ENCODE assay signal across 19 mouse cellular contexts in genomic region chr11:50638868-50639220, GRCm38 (mm10). TPM values are rescaled to one million over a fixed set of nuclear protein-coding genes. Genes with fewer than 3 reads are reported as not detected.
"Had no signal": no experiment of that assay in that cellular context is flagged by ENCODE, and none has a peak within 500 bp of the region (broad histone marks: within the 10 kb centered on the region; RNA-seq: fewer than 3 reads in every experiment).

No protein-coding gene starts in this region.

- DNase-seq: lung, embryonic 14.5 days; lung, postnatal 10 days; lung, postnatal 4 days; midbrain, embryonic 14.5 days; retina, postnatal 1 day; right cerebral cortex, adult 18-20 months; right cerebral cortex, postnatal 25 days; right cerebral cortex, postnatal 4 days; spleen, adult 18-20 months; thymus, adult 18-20 months; thymus, postnatal 14 days; thymus, postnatal 36 days had no signal

- H3K4me3 ChIP-seq: midbrain, embryonic 10.5 days; midbrain, embryonic 12.5 days; myocyte; neural tube, embryonic 13.5 days; neural tube, embryonic 15.5 days had no signal

- H3K4me2 ChIP-seq: lung, embryonic 14.5 days; midbrain, embryonic 12.5 days; neural tube, embryonic 13.5 days; neural tube, embryonic 15.5 days had no signal

- H3K4me1 ChIP-seq: midbrain, embryonic 10.5 days; midbrain, embryonic 12.5 days; neural tube, embryonic 13.5 days; neural tube, embryonic 15.5 days had no signal

- H3K9me3 ChIP-seq: midbrain, embryonic 10.5 days; midbrain, embryonic 12.5 days; neural tube, embryonic 13.5 days; neural tube, embryonic 15.5 days had no signal

- H3K36me3 ChIP-seq: midbrain, embryonic 10.5 days; midbrain, embryonic 12.5 days; neural tube, embryonic 13.5 days; neural tube, embryonic 15.5 days had no signal

- H3K27me3 ChIP-seq: midbrain, embryonic 12.5 days; neural tube, embryonic 13.5 days; neural tube, embryonic 15.5 days had no signal

- H3K9ac ChIP-seq: lung, embryonic 14.5 days; midbrain, embryonic 12.5 days; neural tube, embryonic 13.5 days; neural tube, embryonic 15.5 days had no signal

- H3K27ac ChIP-seq: midbrain, embryonic 10.5 days; midbrain, embryonic 12.5 days; neural tube, embryonic 13.5 days; neural tube, embryonic 15.5 days had no signal

- ATAC-seq: midbrain, embryonic 16.5 days had no signal

RNA-seq across cellular contexts. Expression of gene Adamts2, which starts 37.0 kb away (rescaled TPM):
- total RNA-seq: megakaryocyte-erythroid progenitor cell, adult 5-6 weeks had no signal
